Mouse (Mus musculus): ENCODE measurements at regions not wholly inside any gene's neighbourhood (a gene's known extent, or its start where the extent isn't known, plus 50 kb on each side); places are given as distances from the start of the nearest gene placed in this dataset.

DNA sequence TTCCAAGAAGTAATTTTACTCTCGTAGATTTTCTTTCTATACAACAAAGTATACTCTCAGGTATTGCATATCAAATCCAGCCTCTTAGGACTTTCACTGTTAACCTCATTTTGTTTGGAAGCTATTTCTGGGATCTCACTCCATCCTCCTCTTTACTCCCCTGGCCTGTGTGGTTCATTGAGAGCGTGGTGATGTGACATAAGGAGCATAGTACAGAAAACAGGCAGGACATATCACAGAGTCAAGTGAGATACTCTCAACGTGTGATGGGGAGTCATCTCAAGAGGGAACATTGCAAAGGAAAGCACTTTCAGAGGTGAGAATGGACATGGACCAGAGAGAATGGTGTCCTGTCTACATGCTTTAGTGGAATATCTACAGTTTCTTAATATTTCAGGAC, 297.8 kb upstream of the Pitrm1 start:
- no peak for TF ChIP-seq CTCF (IDR thresholded peaks at IDR 0.05; ENCODE audit: low read depth)
- 82% methylated on average over 3 of the region's 3 CpGs for WGBS
- no peaks in the 10 kb centered on the region for H3K36me3 ChIP-seq (ENCODE audit: insufficient read depth)
- peaks cover 5% of the 10 kb centered on the region; the same call in 1 of the 2 replicates for H3K4me1 ChIP-seq (ENCODE audit: insufficient read depth)
- no peak overlapping the region for H3K9ac ChIP-seq
- no peak overlapping the region for H3K27ac ChIP-seq (ENCODE audit: low read depth, low read length)
- DNase-seq (no peak), ATAC-seq (no peak)
- no peak overlapping the region for H3K4me2 ChIP-seq (ENCODE audit: low read depth)
- no peak overlapping the region for H3K4me3 ChIP-seq (ENCODE audit: low read depth, low read length)
- no peaks in the 10 kb centered on the region for H3K9me3 ChIP-seq (ENCODE audit: low read length)
- H3K27me3 ChIP-seq (ENCODE audit: insufficient read depth, low read length), result no peaks in the 10 kb centered on the region

DNA sequence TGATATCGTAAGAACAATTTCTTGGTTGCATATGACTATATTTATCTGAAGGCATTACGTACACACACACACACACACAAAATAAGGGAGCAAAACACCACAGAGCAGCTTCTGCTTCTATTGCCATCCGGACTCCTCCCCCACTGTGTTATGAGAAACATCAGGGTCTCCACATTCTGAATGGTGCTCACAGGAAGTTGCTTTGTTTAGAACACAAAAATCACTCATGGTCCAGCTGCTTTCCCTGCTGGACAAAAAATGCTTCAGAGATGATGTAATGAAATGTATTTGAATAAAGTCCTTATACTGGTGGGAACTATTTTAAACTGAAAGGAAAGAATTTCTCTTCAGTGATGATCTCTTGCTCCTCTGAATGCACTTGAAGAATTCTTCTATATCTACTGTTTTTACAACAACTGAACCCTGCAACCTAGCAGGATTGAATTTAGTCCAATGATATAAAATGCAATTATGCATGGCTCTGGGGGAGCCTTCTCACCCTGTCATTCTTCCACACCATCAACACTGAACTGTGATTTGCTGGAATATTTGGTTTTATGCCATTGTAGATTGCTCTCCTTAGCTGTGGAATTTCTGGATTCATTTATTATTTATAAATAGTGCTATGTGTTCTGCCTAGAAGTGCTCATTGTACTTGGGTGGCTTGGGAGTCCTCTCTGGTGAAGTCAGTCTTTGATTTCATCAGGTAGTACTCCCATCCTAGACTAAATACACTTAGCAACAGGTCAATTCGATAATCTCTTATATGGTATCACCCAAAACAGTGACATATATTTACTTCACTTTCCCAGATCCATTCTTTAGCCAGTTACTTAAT, 296.7 kb upstream of the Pitrm1 start:
- Histone ChIP-seq H3K4me1 (ENCODE audit: insufficient read depth) (peaks cover 5% of the 10 kb centered on the region; the same call in 1 of the 2 replicates), H3K9ac (no peak overlapping the region), H3K27ac (ENCODE audit: low read depth, low read length) (no peak overlapping the region), H3K4me3 (ENCODE audit: low read depth, low read length) (no peak overlapping the region), H3K4me2 (ENCODE audit: low read depth) (no peak overlapping the region), H3K9me3 (ENCODE audit: low read length) (no peaks in the 10 kb centered on the region), H3K27me3 (ENCODE audit: insufficient read depth, low read length) (no peaks in the 10 kb centered on the region), H3K36me3 (ENCODE audit: insufficient read depth) (no peaks in the 10 kb centered on the region)
- DNase-seq, result peak; percentile 54
- TF ChIP-seq CTCF (IDR thresholded peaks at IDR 0.05; ENCODE audit: low read depth), result no peak
- 22% methylated on average over 4 of the region's 4 CpGs for WGBS
- ATAC-seq, result peak; percentile 91

DNA sequence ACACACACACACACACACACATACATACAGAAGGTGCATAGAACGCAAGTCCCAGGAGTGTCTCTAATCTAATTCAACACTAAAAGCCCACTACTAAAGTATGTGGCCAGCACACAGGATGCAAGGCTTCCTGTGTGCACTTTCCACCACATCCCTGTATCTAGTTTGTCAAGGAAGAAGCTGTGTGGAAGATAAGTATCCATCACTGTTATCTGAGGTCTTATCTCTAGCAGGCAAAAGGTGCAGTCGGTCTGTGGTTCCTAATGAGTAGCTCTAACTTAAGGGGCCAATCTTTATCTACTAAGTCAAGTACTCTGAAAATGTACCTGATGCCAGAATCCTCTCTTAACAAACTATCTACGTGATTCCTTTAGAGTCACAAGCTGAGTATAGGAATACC, 295.8 kb upstream of the Pitrm1 start:
- H3K27me3 ChIP-seq (ENCODE audit: insufficient read depth, low read length), result no peaks in the 10 kb centered on the region
- no peak overlapping the region for H3K9ac ChIP-seq
- H3K4me2 ChIP-seq (ENCODE audit: low read depth), result no peak overlapping the region
- TF ChIP-seq CTCF (IDR thresholded peaks at IDR 0.05; ENCODE audit: low read depth), result no peak
- H3K4me3 ChIP-seq (ENCODE audit: low read depth, low read length), result no peak overlapping the region
- no peaks in the 10 kb centered on the region for H3K36me3 ChIP-seq (ENCODE audit: insufficient read depth)
- H3K4me1 ChIP-seq (ENCODE audit: insufficient read depth), result peaks cover 5% of the 10 kb centered on the region; the same call in 1 of the 2 replicates
- H3K27ac ChIP-seq (ENCODE audit: low read depth, low read length), result no peak overlapping the region
- DNase-seq (no peak), ATAC-seq (no peak)
- 85% methylated on average over 3 of the region's 3 CpGs for WGBS
- H3K9me3 ChIP-seq (ENCODE audit: low read length), result no peaks in the 10 kb centered on the region

DNA sequence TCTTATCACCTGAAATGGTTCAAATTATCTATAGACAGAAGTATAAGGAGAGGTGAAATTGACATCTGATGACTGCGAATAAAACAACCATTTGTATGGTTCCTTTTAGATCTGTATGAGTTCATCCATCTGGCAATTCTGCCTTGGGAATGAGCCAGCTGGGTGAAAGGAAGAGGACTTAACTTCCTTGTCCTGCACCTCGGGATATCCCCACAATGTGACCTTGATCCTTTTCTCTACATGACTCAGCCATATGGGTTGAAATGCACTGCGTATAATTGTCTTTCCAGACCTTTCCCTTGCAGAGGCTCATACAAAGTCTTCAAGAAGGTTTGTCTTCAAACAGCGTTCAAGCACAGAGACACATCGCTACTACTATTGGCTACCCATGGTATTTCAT, 292.6 kb upstream of the Pitrm1 start:
- no peak overlapping the region for H3K4me2 ChIP-seq (ENCODE audit: low read depth)
- 91% methylated on average over 5 of the region's 5 CpGs for WGBS
- ATAC-seq (no peak), DNase-seq (no peak)
- no peak overlapping the region for H3K27ac ChIP-seq (ENCODE audit: low read depth, low read length)
- peaks cover 5% of the 10 kb centered on the region; the same call in 1 of the 2 replicates for H3K4me1 ChIP-seq (ENCODE audit: insufficient read depth)
- no peaks in the 10 kb centered on the region for H3K9me3 ChIP-seq (ENCODE audit: low read length)
- no peaks in the 10 kb centered on the region for H3K36me3 ChIP-seq (ENCODE audit: insufficient read depth)
- no peaks in the 10 kb centered on the region for H3K27me3 ChIP-seq (ENCODE audit: insufficient read depth, low read length)
- no peak overlapping the region for H3K4me3 ChIP-seq (ENCODE audit: low read depth, low read length)
- H3K9ac ChIP-seq, result no peak overlapping the region
- TF ChIP-seq CTCF (IDR thresholded peaks at IDR 0.05; ENCODE audit: low read depth), result no peak

DNA sequence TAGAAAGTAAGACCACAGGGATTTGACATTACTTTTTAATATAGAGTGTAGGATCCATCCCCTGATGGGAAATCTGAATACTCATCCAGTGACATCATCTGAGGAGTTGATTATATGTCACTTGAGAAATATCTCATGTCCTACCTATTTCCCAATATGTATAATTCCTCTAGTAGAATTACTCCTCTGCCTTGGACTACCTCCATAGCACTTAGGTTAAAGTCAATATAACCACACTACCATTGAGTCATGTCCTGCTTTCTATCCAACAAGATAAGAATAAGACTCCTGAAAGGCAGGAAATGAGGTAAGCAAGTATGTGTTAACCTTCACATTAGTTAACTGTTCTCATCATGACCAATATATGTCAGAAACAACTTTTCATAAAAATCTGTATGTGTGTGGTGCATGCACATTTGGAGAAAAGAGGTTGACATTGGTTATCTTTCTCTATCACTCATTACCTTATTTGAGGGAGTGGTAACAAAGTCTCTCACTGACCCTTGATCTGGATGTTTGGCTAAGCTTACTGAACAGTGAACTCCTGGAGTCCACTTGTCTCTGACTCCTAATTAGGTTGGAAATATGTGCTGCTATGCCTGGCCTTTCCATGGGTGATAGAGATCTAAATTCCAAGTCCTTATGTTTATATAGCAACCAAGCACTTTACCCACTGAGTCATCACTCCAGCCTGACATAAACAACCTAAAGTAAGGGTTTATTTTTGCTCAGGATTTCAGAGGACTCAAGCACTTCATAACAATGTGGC, 292.0 kb upstream of the Pitrm1 start:
- H3K4me2 ChIP-seq (ENCODE audit: low read depth), result no peak overlapping the region
- ATAC-seq (no peak), DNase-seq (no peak)
- no peak overlapping the region for H3K4me3 ChIP-seq (ENCODE audit: low read depth, low read length)
- no peak for TF ChIP-seq CTCF (IDR thresholded peaks at IDR 0.05; ENCODE audit: low read depth)
- no peak overlapping the region for H3K9ac ChIP-seq
- H3K9me3 ChIP-seq (ENCODE audit: low read length), result no peaks in the 10 kb centered on the region
- no peaks in the 10 kb centered on the region for H3K27me3 ChIP-seq (ENCODE audit: insufficient read depth, low read length)
- no peaks in the 10 kb centered on the region for H3K36me3 ChIP-seq (ENCODE audit: insufficient read depth)
- H3K4me1 ChIP-seq (ENCODE audit: insufficient read depth), result peaks cover 5% of the 10 kb centered on the region; the same call in 1 of the 2 replicates
- H3K27ac ChIP-seq (ENCODE audit: low read depth, low read length), result no peak overlapping the region

DNA sequence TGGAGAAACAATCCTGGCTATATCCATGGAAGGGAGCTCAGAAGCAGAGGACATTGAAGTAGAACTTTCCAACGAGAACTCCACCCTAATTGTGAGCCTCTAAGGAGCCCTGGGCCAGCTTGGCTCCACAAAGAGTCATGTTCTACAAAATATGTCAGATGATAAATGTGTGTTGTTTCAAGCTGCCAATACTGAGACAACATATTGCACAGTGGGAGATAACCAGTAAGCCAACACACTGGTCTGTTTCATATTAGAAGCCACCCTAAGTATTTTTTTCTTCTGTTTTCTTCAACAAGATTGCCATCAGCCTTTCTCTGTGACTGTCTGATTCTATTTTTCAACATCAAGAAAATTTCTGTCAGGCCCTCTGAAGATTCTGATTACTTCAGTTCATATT, 289.5 kb upstream of the Pitrm1 start:
- no peak for TF ChIP-seq CTCF (IDR thresholded peaks at IDR 0.05; ENCODE audit: low read depth)
- H3K27ac ChIP-seq (ENCODE audit: low read depth, low read length), result no peak overlapping the region
- no peak overlapping the region for H3K9ac ChIP-seq
- no peak for DNase-seq
- H3K4me1 ChIP-seq (ENCODE audit: insufficient read depth), result no peaks in the 10 kb centered on the region
- no peak overlapping the region for H3K4me3 ChIP-seq (ENCODE audit: low read depth, low read length)
- no peaks in the 10 kb centered on the region for H3K9me3 ChIP-seq (ENCODE audit: low read length)
- ATAC-seq, result no peak
- H3K27me3 ChIP-seq (ENCODE audit: insufficient read depth, low read length), result no peaks in the 10 kb centered on the region
- H3K4me2 ChIP-seq (ENCODE audit: low read depth), result no peak overlapping the region
- H3K36me3 ChIP-seq (ENCODE audit: insufficient read depth), result no peaks in the 10 kb centered on the region
- WGBS, result 60% methylated on average over 1 of the region's 1 CpGs

DNA sequence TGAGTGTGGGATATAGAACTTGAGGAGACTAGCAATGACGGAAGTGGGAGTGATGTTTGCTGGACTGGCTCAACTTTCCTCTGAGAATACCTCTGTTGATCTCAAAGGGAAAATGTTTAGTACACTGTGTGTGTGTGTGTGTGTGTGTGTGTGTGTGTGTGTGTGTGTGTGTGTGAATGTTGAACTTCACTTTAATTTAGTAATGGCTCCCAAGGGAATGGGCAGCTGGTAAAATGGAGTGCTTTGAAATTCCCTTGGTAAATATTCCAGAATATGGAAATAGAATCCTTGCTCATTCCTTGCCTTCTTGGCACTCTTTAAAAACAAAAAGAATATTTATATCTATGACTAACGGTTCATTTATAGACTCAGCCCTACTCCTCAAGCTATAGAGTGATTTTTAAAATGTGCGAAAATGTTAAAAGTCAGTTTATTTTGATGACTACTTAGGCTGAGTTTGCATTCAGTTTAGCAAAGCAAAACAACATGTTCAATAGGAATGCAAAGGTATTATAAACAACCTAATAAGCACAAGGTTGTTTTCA, 287.6 kb upstream of the Pitrm1 start:
- no peaks in the 10 kb centered on the region for H3K36me3 ChIP-seq (ENCODE audit: insufficient read depth)
- H3K9me3 ChIP-seq (ENCODE audit: low read length), result no peaks in the 10 kb centered on the region
- TF ChIP-seq CTCF (IDR thresholded peaks at IDR 0.05; ENCODE audit: low read depth), result no peak
- no peak overlapping the region for H3K27ac ChIP-seq (ENCODE audit: low read depth, low read length)
- H3K4me2 ChIP-seq (ENCODE audit: low read depth), result no peak overlapping the region
- no peak for ATAC-seq
- H3K4me3 ChIP-seq (ENCODE audit: low read depth, low read length), result no peak overlapping the region
- DNase-seq, result no peak
- no peak overlapping the region for H3K9ac ChIP-seq
- WGBS, result 76% methylated on average over 3 of the region's 3 CpGs
- H3K4me1 ChIP-seq (ENCODE audit: insufficient read depth), result no peaks in the 10 kb centered on the region
- H3K27me3 ChIP-seq (ENCODE audit: insufficient read depth, low read length), result no peaks in the 10 kb centered on the region
